Mouse (Mus musculus): ENCODE measurements around the gene Tmem245. TPM values are rescaled to one million over a fixed set of nuclear protein-coding genes. Genes with fewer than 3 reads are reported as not detected.

Tmem245 gene
- 15.1 TPM for polyA plus RNA-seq (2017; shearing (Covaris generic))

DNA sequence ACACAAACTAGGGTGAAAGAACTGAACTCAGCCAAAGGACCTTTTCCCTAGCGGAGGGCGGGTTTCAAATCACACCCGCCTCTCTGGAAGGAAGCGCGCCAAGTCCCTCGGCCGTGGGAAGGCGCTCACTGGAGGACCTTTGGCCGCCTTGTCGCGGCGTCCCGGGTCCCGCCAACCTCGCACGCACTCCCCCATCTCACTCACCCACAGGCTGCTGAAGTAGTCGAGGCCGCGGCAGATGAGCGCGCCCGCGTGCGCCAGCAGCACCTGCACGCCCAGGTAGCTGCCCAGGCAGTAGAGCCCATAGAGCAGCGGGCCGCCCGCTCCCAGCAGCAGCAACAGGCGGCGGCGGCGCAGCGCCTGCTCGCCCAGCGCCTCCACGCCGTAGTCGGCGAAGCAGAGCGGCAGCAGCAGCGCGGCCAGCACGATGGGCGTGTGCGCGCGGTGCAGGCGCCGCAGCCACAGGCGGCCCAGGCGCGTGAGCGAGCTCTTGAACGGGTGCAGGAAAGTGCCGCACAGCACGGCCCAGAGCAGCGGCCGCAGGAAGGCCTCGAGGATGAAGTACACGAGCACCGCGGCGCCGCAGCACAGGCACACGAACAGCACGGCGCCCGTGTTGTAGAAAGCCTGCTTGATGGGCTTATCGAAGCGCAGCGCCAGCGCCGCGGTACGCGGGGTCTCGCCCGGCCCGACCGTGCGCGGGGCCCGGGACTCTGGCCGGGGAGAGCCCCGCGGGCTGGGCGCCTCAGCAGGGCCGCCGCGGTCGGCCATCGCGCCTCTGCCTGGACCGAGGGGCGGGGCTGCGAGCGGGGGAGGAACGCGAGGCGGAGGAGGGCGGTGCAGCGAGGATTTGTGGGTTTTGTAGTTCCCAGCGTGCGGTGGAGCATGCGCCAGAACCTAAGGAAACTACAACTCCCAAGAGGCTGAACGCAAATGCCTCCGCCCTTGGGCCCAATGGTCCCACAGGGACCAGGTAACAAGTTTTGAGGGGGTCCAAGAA is at the start of gene Tmem245:
Gene Tmem245, minus strand, starts transcription at position 797 of the 1,000 bp plus-strand sequence.

DNA sequence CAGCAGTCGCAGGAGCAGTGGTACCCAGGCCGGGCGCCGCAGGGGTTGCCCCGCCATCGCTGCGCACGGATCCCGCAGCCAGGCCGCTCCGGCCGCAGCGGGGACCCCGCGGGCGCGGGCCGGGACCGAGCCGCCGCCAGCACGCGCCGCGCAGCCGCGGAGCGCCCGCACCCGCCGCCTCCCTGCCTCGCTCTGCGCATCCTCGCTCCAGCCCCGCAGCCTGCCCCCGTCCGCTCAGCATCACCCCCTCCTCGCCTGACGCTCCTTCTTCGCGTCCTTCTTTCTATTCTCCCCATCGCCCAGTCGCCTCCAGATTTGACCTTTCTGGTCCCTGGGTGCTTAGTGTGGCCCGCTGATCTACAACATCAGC is 43.0 kb upstream of the Tmem245 start, which contains the start of gene Frrs1l:
Gene Frrs1l, minus strand, starts transcription at position 177 of the 370 bp plus-strand sequence.

DNA sequence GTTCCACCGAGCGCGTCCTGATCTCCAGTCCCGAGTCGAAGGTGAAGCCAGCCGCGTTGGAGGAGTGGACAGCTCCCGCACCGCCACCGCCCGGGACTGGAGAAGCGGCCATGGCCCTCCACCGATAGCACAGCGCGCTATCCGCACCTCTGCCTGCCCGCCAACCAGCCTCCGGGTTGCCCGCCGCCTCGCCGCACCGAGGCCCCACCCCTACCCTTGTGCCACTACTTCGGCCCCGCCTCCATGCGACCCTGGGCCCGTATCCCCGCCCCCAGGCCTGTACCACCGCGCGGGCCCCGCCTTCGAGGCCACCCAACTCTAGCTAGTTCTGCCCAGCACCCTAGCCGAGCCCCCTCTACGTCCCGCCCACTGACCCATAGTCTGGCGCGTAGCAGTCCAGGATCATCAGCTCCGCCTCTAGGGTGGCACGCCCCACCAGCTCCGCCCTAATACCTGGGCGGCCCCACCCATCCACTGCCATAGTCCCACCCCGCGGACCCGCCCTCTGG is 82.2 kb downstream of the Tmem245 start, which contains the start of gene Ctnnal1:
Gene Ctnnal1, minus strand, starts transcription at position 186 of the 509 bp plus-strand sequence.

Other genes with a start within 250 kb of the Tmem245 start
- not detected for gene Gm26657, start 207.4 kb downstream of the Tmem245 start, polyA plus RNA-seq (2017; shearing (Covaris generic))
- not detected for gene Actl7b, start 206.0 kb downstream of the Tmem245 start, polyA plus RNA-seq (2017; shearing (Covaris generic))
- gene Actl7a, start 204.0 kb downstream of the Tmem245 start, polyA plus RNA-seq (2017; shearing (Covaris generic)): not detected
- gene Elp1, start 145.1 kb downstream of the Tmem245 start, polyA plus RNA-seq (2017; shearing (Covaris generic)): 34.0 TPM
- 19.7 TPM for gene Fam206a, start 145.1 kb downstream of the Tmem245 start, polyA plus RNA-seq (2017; shearing (Covaris generic))
- gene Ctnnal1, start 82.2 kb downstream of the Tmem245 start, polyA plus RNA-seq (2017; shearing (Covaris generic)): 1.5 TPM
- gene Frrs1l, start 43.0 kb upstream of the Tmem245 start, polyA plus RNA-seq (2017; shearing (Covaris generic)): not detected
- gene Epb41l4b, start 196.0 kb upstream of the Tmem245 start, polyA plus RNA-seq (2017; shearing (Covaris generic)): 0.12 TPM

Measured in CD4-positive, CD25-positive, alpha-beta regulatory T cell (primary cell).